Mouse (Mus musculus) CD4-positive helper T cell, adult 2 months (primary cell): ENCODE measurements around the gene 1600014C10Rik.

Source experiments
- DNase-seq: peaks from one replicate; pipeline ENCODE4 v3.0.0-alpha.2; 2012; ENCODE audit warnings: low read depth, missing footprints, low spot score

Gene 1600014C10Rik

GRCm38 (mm10) chr7:38183709-38184417 is 846 bp downstream of the 1600014C10Rik start:
- peak; percentile 86 for DNase-seq

- DNase-seq = no peak
Observed at GRCm38 (mm10) chr7:38184418-38184745, 1.4 kb downstream of the 1600014C10Rik start.

GRCm38 (mm10) chr7:38184786-38185185 is 1.8 kb downstream of the 1600014C10Rik start:
- no peak for DNase-seq

GRCm38 (mm10) chr7:38186861-38187260 is 3.8 kb downstream of the 1600014C10Rik start:
- DNase-seq = no peak

GRCm38 (mm10) chr7:38187796-38188195 is 4.8 kb downstream of the 1600014C10Rik start:
- peak; percentile 35 for DNase-seq

- DNase-seq = no peak
Observed at GRCm38 (mm10) chr7:38188281-38189075, 5.5 kb downstream of the 1600014C10Rik start.

GRCm38 (mm10) chr7:38189136-38189982 is 6.3 kb downstream of the 1600014C10Rik start:
- DNase-seq = peak; percentile 76

GRCm38 (mm10) chr7:38190056-38190835 is 7.2 kb downstream of the 1600014C10Rik start:
- DNase-seq = peak; percentile 33

GRCm38 (mm10) chr7:38191146-38191545 is 8.1 kb downstream of the 1600014C10Rik start:
- DNase-seq = no peak

- peak; percentile 43 for DNase-seq
Observed at GRCm38 (mm10) chr7:38191571-38191970, 8.6 kb downstream of the 1600014C10Rik start.

GRCm38 (mm10) chr7:38199907-38200605 is 17.0 kb downstream of the 1600014C10Rik start:
- no peak for DNase-seq

GRCm38 (mm10) chr7:38200606-38201289 is 17.7 kb downstream of the 1600014C10Rik start:
- peak; percentile 85 for DNase-seq

GRCm38 (mm10) chr7:38201290-38201658 is 18.3 kb downstream of the 1600014C10Rik start:
- DNase-seq = no peak

GRCm38 (mm10) chr7:38204314-38204713 is 21.3 kb downstream of the 1600014C10Rik start:
- peak; percentile 28 for DNase-seq

GRCm38 (mm10) chr7:38205801-38206200 is 22.8 kb downstream of the 1600014C10Rik start:
- DNase-seq = no peak

- no peak for DNase-seq
Observed at GRCm38 (mm10) chr7:38206564-38206963, 23.5 kb downstream of the 1600014C10Rik start.

- no peak for DNase-seq
Observed at GRCm38 (mm10) chr7:38208969-38209368, 26.0 kb downstream of the 1600014C10Rik start.

- DNase-seq = no peak
Observed at GRCm38 (mm10) chr7:38209478-38210152, 26.6 kb downstream of the 1600014C10Rik start.

- DNase-seq = no peak
Observed at GRCm38 (mm10) chr7:38212651-38213062, 29.6 kb downstream of the 1600014C10Rik start.
